In genomic region chr4:107889385-107889730, GRCm38 (mm10) we compare ENCODE assay signal across 8 mouse cellular contexts. TPM values are rescaled to one million over a fixed set of nuclear protein-coding genes. Genes with fewer than 3 reads are reported as not detected.
DNase-seq lines count a peak whose midpoint lies in the region; ATAC-seq and TF ChIP-seq lines count a peak whose summit lies in the region.

No protein-coding gene starts in this region.

- peaks cover 2% of the 10 kb centered on the region for H3K79me3 ChIP-seq in C2C12 (ENCODE audit: low read depth)

- 1% methylated on average over 12 of the region's 12 CpGs for WGBS in forebrain, embryonic 13.5 days
- WGBS in liver, embryonic 14.5 days (ENCODE audit: insufficient replicate concordance): 2% methylated on average over 12 of the region's 12 CpGs

- intact Hi-C loops in left cerebral cortex, postnatal 25 days (cut with DNase I): loop anchor here (1.0 kb wide), 1 partner anchor 10 kb away; the partner anchor contains the start of gene Magoh

- no peak for TF ChIP-seq EP300 in liver, embryonic 14.5 days (IDR thresholded peaks at IDR 0.05; ENCODE audit: low read depth)

- peaks cover 12% of the 10 kb centered on the region for H3K79me2 ChIP-seq in C2C12 (ENCODE audit: control insufficient read depth, insufficient read depth)

- ATAC-seq in frontal cortex, adult (ENCODE audit: low TSS enrichment): peak; percentile 41
- peak; percentile 52 for ATAC-seq in forebrain, embryonic 13.5 days
- peak; percentile 8; the same call in 1 of the 2 replicates for ATAC-seq in liver, embryonic 14.5 days (ENCODE audit: insufficient read depth)

- TF ChIP-seq CTCF in C2C12 (IDR thresholded peaks at IDR 0.05; ENCODE audit: control insufficient read depth, insufficient read depth, insufficient read length): no peak
- TF ChIP-seq CTCF in liver, embryonic 14.5 days (IDR thresholded peaks at IDR 0.05; ENCODE audit: low read depth): no peak

- H3K9ac ChIP-seq in forebrain, embryonic 13.5 days: peak overlapping the region; percentile 76
- peak overlapping the region; percentile 60 for H3K9ac ChIP-seq in liver, embryonic 14.5 days (replicated peaks)

- no peaks in the 10 kb centered on the region for H3K9me3 ChIP-seq in forebrain, embryonic 13.5 days (replicated peaks)
- H3K9me3 ChIP-seq in liver, embryonic 14.5 days (ENCODE audit: control insufficient read depth, low read length): no peaks in the 10 kb centered on the region

- H3K27me3 ChIP-seq in C2C12 (ENCODE audit: control insufficient read depth, insufficient read depth, insufficient read length): no peaks in the 10 kb centered on the region
- no peaks in the 10 kb centered on the region for H3K27me3 ChIP-seq in forebrain, embryonic 13.5 days
- H3K27me3 ChIP-seq in liver, embryonic 14.5 days (ENCODE audit: control insufficient read depth, insufficient read depth, low read length): no peaks in the 10 kb centered on the region

- no peak for DNase-seq in frontal cortex, adult 2 months (ENCODE audit: extremely low spot score in 1 of 2, low spot score in 1 of 2)
- no peak for DNase-seq in liver, embryonic 14.5 days (ENCODE audit: low read depth in 3 of 3, low spot score in 3 of 3)
- DNase-seq in retina, postnatal 1 day: no peak
- no peak for DNase-seq in left cerebral cortex, postnatal 25 days (ENCODE audit: low spot score in 2 of 2)
- DNase-seq in layer of hippocampus, postnatal 14 days (ENCODE audit: low spot score in 2 of 2): no peak

- peak overlapping the region; percentile 53 for H3K4me3 ChIP-seq in C2C12 (ENCODE audit: insufficient read depth, poor library complexity, severe bottlenecking)
- H3K4me3 ChIP-seq in forebrain, embryonic 13.5 days: peak overlapping the region; percentile 55
- H3K4me3 ChIP-seq in liver, embryonic 14.5 days (ENCODE audit: insufficient read depth in 1 of 2, low read depth in 2 of 2, low read length in 2 of 2): peak overlapping the region; percentile 77 to 88

- H3K27ac ChIP-seq in forebrain, embryonic 13.5 days: peak overlapping the region; percentile 91
- peak overlapping the region; percentile 58 for H3K27ac ChIP-seq in liver, embryonic 14.5 days

- peaks cover 15% of the 10 kb centered on the region for H3K4me1 ChIP-seq in forebrain, embryonic 13.5 days
- H3K4me1 ChIP-seq in liver, embryonic 14.5 days (replicated peaks; ENCODE audit: control insufficient read depth in 2 of 2, insufficient read depth in 2 of 2, low read length in 1 of 2): peaks cover 9 to 17% of the 10 kb centered on the region in 2 experiments

- peaks cover 67% of the 10 kb centered on the region for H3K36me3 ChIP-seq in C2C12 (ENCODE audit: control insufficient read depth, insufficient read depth)
- H3K36me3 ChIP-seq in forebrain, embryonic 13.5 days (ENCODE audit: poor library complexity, severe bottlenecking): peaks cover 54% of the 10 kb centered on the region
- H3K36me3 ChIP-seq in liver, embryonic 14.5 days (replicated peaks; ENCODE audit: control insufficient read depth, insufficient read depth, low read depth): peaks cover 27% of the 10 kb centered on the region

- peak overlapping the region; percentile 76 for H3ac ChIP-seq in C2C12 (ENCODE audit: control insufficient read depth, insufficient read length, low read depth)

- H3K4me2 ChIP-seq in forebrain, embryonic 13.5 days: peak overlapping the region; percentile 86
- H3K4me2 ChIP-seq in liver, embryonic 14.5 days (ENCODE audit: low read depth): peak overlapping the region; percentile 93

TF ChIP-seq in C2C12, 6 proteins besides CTCF, POLR2A, EP300 and RAD21:
- TF ChIP-seq MAX (IDR thresholded peaks at IDR 0.05) (no peak), CEBPB (IDR thresholded peaks at IDR 0.05; ENCODE audit: low read depth) (no peak), MYOD1 (IDR thresholded peaks at IDR 0.05; ENCODE audit: control insufficient read depth, insufficient read length, low read depth) (no peak), MYOG (IDR thresholded peaks at IDR 0.05; ENCODE audit: control insufficient read depth, extremely low read depth, insufficient read length) (no peak), FOSL1 (IDR thresholded peaks at IDR 0.05; ENCODE audit: insufficient read depth, low read length, poor library complexity, severe bottlenecking) (no peak), USF1 (IDR thresholded peaks at IDR 0.05; ENCODE audit: low read depth) (no peak)

RNA-seq across cellular contexts. Expression of gene 0610037L13Rik, which starts 0.3 kb away (rescaled TPM):
- 166 and 176 TPM in 2 replicates for polyA plus RNA-seq in frontal cortex, adult 2 months (2012; rRNA removed)
- polyA plus RNA-seq in C2C12 (2012; fragmentation: generic; extraction: Trizol): 78.7 TPM
- 116 and 118 TPM in 2 replicates for polyA plus RNA-seq in forebrain, embryonic 13.5 days (2015; fragmentation: Nextera tagmentation; extraction: Ambion mirVana)
- polyA plus RNA-seq in liver, embryonic 14.5 days (2012; rRNA removed): 16.1 and 30.5 TPM in 2 replicates
- polyA plus RNA-seq in liver, embryonic 14.5 days (2014; fragmentation: Nextera tagmentation; extraction: Ambion mirVana): 39.4 and 40.4 TPM in 2 replicates
- total RNA-seq in left cerebral cortex, postnatal 25 days (2021): 10 to 100 TPM; 61.0 to 70.7 TPM
- 10 to 100 TPM; 61.0 to 69.7 TPM for total RNA-seq in layer of hippocampus, postnatal 14 days (2021)

RNA-seq across cellular contexts. Expression of gene Magoh, which starts 9.8 kb away (rescaled TPM):
- polyA plus RNA-seq in frontal cortex, adult 2 months (2012; rRNA removed): 48.9 and 53.2 TPM in 2 replicates
- polyA plus RNA-seq in C2C12 (2012; fragmentation: generic; extraction: Trizol): 166 TPM
- 196 and 224 TPM in 2 replicates for polyA plus RNA-seq in forebrain, embryonic 13.5 days (2015; fragmentation: Nextera tagmentation; extraction: Ambion mirVana)
- polyA plus RNA-seq in liver, embryonic 14.5 days (2012; rRNA removed): 60.3 and 100 TPM in 2 replicates
- 111 and 116 TPM in 2 replicates for polyA plus RNA-seq in liver, embryonic 14.5 days (2014; fragmentation: Nextera tagmentation; extraction: Ambion mirVana)
- total RNA-seq in left cerebral cortex, postnatal 25 days (2021): 10 to 100 TPM; 36.1 to 38.8 TPM
- total RNA-seq in layer of hippocampus, postnatal 14 days (2021): 10 to 100 TPM; 37.4 to 40.5 TPM

RNA-seq across cellular contexts. Expression of gene Cpt2, which starts 34.1 kb away (rescaled TPM):
- 9.3 and 9.9 TPM in 2 replicates for polyA plus RNA-seq in frontal cortex, adult 2 months (2012; rRNA removed)
- polyA plus RNA-seq in C2C12 (2012; fragmentation: generic; extraction: Trizol): 18.8 TPM
- 19.4 and 19.8 TPM in 2 replicates for polyA plus RNA-seq in forebrain, embryonic 13.5 days (2015; fragmentation: Nextera tagmentation; extraction: Ambion mirVana)
- 21.5 and 25.8 TPM in 2 replicates for polyA plus RNA-seq in liver, embryonic 14.5 days (2012; rRNA removed)
- polyA plus RNA-seq in liver, embryonic 14.5 days (2014; fragmentation: Nextera tagmentation; extraction: Ambion mirVana): 36.5 and 46.6 TPM in 2 replicates
- 1 to 10 TPM; 5.4 to 5.5 TPM for total RNA-seq in left cerebral cortex, postnatal 25 days (2021)
- 1 to 10 TPM; 8.4 to 8.9 TPM for total RNA-seq in layer of hippocampus, postnatal 14 days (2021)
